ENCODE assay signal across 20 mouse cellular contexts in genomic region chr4:137809999-137810398, GRCm38 (mm10). TPM values are rescaled to one million over a fixed set of nuclear protein-coding genes. Genes with fewer than 3 reads are reported as not detected.
"Had no signal": no experiment of that assay in that cellular context is flagged by ENCODE, and none has a peak within 500 bp of the region (broad histone marks: within the 10 kb centered on the region; RNA-seq: fewer than 3 reads in every experiment).

No protein-coding gene starts in this region.

- H3K9me3 ChIP-seq: midbrain, embryonic 12.5 days; neural tube, embryonic 15.5 days had no signal

- DNase-seq: lung, adult 18-20 months; lung, embryonic 14.5 days; lung, postnatal 10 days; lung, postnatal 4 days; midbrain, embryonic 14.5 days; retina, postnatal 1 day; right cerebral cortex, adult 18-20 months; right cerebral cortex, postnatal 25 days; right cerebral cortex, postnatal 4 days; spleen, adult 18-20 months; thymus, adult 18-20 months; thymus, postnatal 14 days; thymus, postnatal 36 days had no signal

- H3K27me3 ChIP-seq: midbrain, embryonic 12.5 days; neural tube, embryonic 13.5 days; neural tube, embryonic 15.5 days had no signal

- ATAC-seq: midbrain, embryonic 16.5 days had no signal

- H3K4me1 ChIP-seq: midbrain, embryonic 12.5 days had no signal

- H3K4me3 ChIP-seq: midbrain, embryonic 10.5 days; midbrain, embryonic 12.5 days; myocyte; neural tube, embryonic 13.5 days; neural tube, embryonic 15.5 days had no signal

- H3K36me3 ChIP-seq: midbrain, embryonic 10.5 days; midbrain, embryonic 12.5 days; neural tube, embryonic 13.5 days; neural tube, embryonic 15.5 days had no signal

- H3K27ac ChIP-seq: midbrain, embryonic 10.5 days; midbrain, embryonic 12.5 days; neural tube, embryonic 13.5 days; neural tube, embryonic 15.5 days had no signal

- H3K4me2 ChIP-seq: lung, embryonic 14.5 days; midbrain, embryonic 12.5 days; neural tube, embryonic 13.5 days; neural tube, embryonic 15.5 days had no signal

- H3K9ac ChIP-seq: lung, embryonic 14.5 days; midbrain, embryonic 12.5 days; neural tube, embryonic 13.5 days; neural tube, embryonic 15.5 days had no signal

RNA-seq across cellular contexts. Expression of gene Alpl, which starts 13.8 kb away (rescaled TPM):
- total RNA-seq: megakaryocyte-erythroid progenitor cell, adult 5-6 weeks had no signal
